Mouse (Mus musculus) intestine, embryonic 16.5 days (tissue): ENCODE results near the gene Ms4a4d. TPM values are rescaled to one million over a fixed set of nuclear protein-coding genes. Genes with fewer than 3 reads are reported as not detected.
"Not testable (repeated sequence)": the region's sequence is repeated elsewhere in the genome, so short reads cannot be mapped to it uniquely, and the experiment has no call there.

Experiments
- ATAC-seq: fragments of 200-750 bp; cut with Nextera tagmentation; 2 replicates; pipeline ENCODE4 v1.8.0; 2017; ENCODE audit warnings: moderate TSS enrichment, moderate library complexity
- H3K27ac ChIP-seq: fragments of 300-500 bp; sonication (generic); 2 replicates; pipeline ENCODE4 v1.5.1; 2014; ENCODE audit warnings: mild to moderate bottlenecking, low read length
- H3K27me3 ChIP-seq: fragments of 300-500 bp; sonication (generic); replicated peaks from 2 replicates; pipeline ENCODE4 v1.6.1; 2014; ENCODE audit warnings: low read length, control low read depth, mixed read lengths; ENCODE audit not compliant: control insufficient read depth, insufficient read depth
- H3K36me3 ChIP-seq: fragments of 300-500 bp; sonication (generic); 2 replicates; pipeline ENCODE4 v1.6.1; 2014; ENCODE audit warnings: low read length, control low read depth; ENCODE audit not compliant: control insufficient read depth, insufficient read depth
- H3K4me1 ChIP-seq: fragments of 300-500 bp; sonication (generic); 2 replicates; pipeline ENCODE4 v1.6.1; 2014; ENCODE audit warnings: low read length, control low read depth, mixed read lengths; ENCODE audit not compliant: control insufficient read depth, insufficient read depth
- H3K4me2 ChIP-seq: fragments of 300-500 bp; sonication (generic); 2 replicates; pipeline ENCODE4 v1.6.1; 2014; ENCODE audit warnings: low read depth, low read length, control low read depth
- H3K4me3 ChIP-seq: fragments of 300-500 bp; sonication (generic); 2 replicates; pipeline ENCODE4 v1.5.1; 2014; ENCODE audit warnings: mild to moderate bottlenecking, low read length
- H3K9ac ChIP-seq: fragments of 300-500 bp; sonication (generic); 2 replicates; pipeline ENCODE4 v1.6.1; 2014; ENCODE audit warnings: low read depth, low read length
- H3K9me3 ChIP-seq: fragments of 300-500 bp; sonication (generic); 2 replicates; pipeline ENCODE4 v1.6.1; 2016; ENCODE audit warnings: low read length, control low read depth; ENCODE audit not compliant: control insufficient read depth
- WGBS: fragments of 180-500 bp; shearing (Covaris S2); extraction: QIAGEN DNeasy Blood & Tissue Kit; methylation state at CpG from one replicate; pipeline ENCODE4 v1.1.7; 2014; 5-methylcytosine and 5-hydroxymethylcytosine counted together
- polyA plus RNA-seq: library from polyadenylated mRNA; unstranded; fragments of >200 nt; fragmentation: Nextera tagmentation; extraction: Ambion mirVana; gene quantifications from 2 replicates; pipeline ENCODE4 v1.2.1, GENCODE M21; 2015

The Ms4a4d gene
- polyA plus RNA-seq = 4.0 and 4.3 TPM in 2 replicates

GRCm38 (mm10) chr19:11536593-11536992, at the start of gene Ms4a4d:
Gene Ms4a4d (plus strand): TSS chr19:11536801.
- H3K27me3 ChIP-seq = no peaks in the 10 kb centered on the region
- no peak within 1 kb of the TSS for H3K4me2 ChIP-seq
- 13% methylated on average over 7 of the region's 7 CpGs for WGBS
- no peaks in the 10 kb centered on the region for H3K36me3 ChIP-seq
- H3K4me3 ChIP-seq = no peak within 1 kb of the TSS
- H3K9me3 ChIP-seq = no peaks in the 10 kb centered on the region
- no peak within 1 kb of the TSS for H3K27ac ChIP-seq
- H3K4me1 ChIP-seq = no peaks in the 10 kb centered on the region
- ATAC-seq = no peak
- no peak within 1 kb of the TSS for H3K9ac ChIP-seq

GRCm38 (mm10) chr19:11491406-11492189, 45.0 kb upstream of the Ms4a4d start:
- Histone ChIP-seq H3K9ac (no peak overlapping the region), H3K27ac (no peak overlapping the region), H3K4me2 (no peak overlapping the region), H3K4me1 (no peaks in the 10 kb centered on the region), H3K36me3 (no peaks in the 10 kb centered on the region), H3K4me3 (no peak overlapping the region), H3K27me3 (no peaks in the 10 kb centered on the region), H3K9me3 (no peaks in the 10 kb centered on the region)
- ATAC-seq = no peak
- 71% methylated on average over 4 of the region's 4 CpGs for WGBS

- H3K9ac ChIP-seq = no peak overlapping the region
- H3K27ac ChIP-seq = no peak overlapping the region
- no peak overlapping the region for H3K4me3 ChIP-seq
- 86% methylated on average over 1 of the region's 1 CpGs for WGBS
- H3K27me3 ChIP-seq = no peaks in the 10 kb centered on the region
- H3K9me3 ChIP-seq = no peaks in the 10 kb centered on the region
- H3K4me1 ChIP-seq = no peaks in the 10 kb centered on the region
- no peak for ATAC-seq
- H3K4me2 ChIP-seq = no peak overlapping the region
- H3K36me3 ChIP-seq = no peaks in the 10 kb centered on the region
These were observed 43.9 kb upstream of the Ms4a4d start for GRCm38 (mm10) chr19:11492671-11493070.

- WGBS = 54% methylated on average over 3 of the region's 3 CpGs
- no peaks in the 10 kb centered on the region for H3K36me3 ChIP-seq
- H3K27ac ChIP-seq = no peak overlapping the region
- no peaks in the 10 kb centered on the region for H3K4me1 ChIP-seq
- H3K9ac ChIP-seq = no peak overlapping the region
- H3K27me3 ChIP-seq = no peaks in the 10 kb centered on the region
- no peak for ATAC-seq
- H3K4me3 ChIP-seq = no peak overlapping the region
- no peaks in the 10 kb centered on the region for H3K9me3 ChIP-seq
- no peak overlapping the region for H3K4me2 ChIP-seq
These were observed 42.1 kb upstream of the Ms4a4d start for GRCm38 (mm10) chr19:11494519-11494918.

- H3K36me3 ChIP-seq = no peaks in the 10 kb centered on the region
- H3K27ac ChIP-seq = no peak overlapping the region
- no peaks in the 10 kb centered on the region for H3K4me1 ChIP-seq
- 78% methylated on average over 6 of the region's 6 CpGs for WGBS
- no peak overlapping the region for H3K9ac ChIP-seq
- H3K4me3 ChIP-seq = no peak overlapping the region
- H3K9me3 ChIP-seq = no peaks in the 10 kb centered on the region
- no peaks in the 10 kb centered on the region for H3K27me3 ChIP-seq
- no peak overlapping the region for H3K4me2 ChIP-seq
- no peak for ATAC-seq
These were observed 40.2 kb upstream of the Ms4a4d start for GRCm38 (mm10) chr19:11496361-11496760.

GRCm38 (mm10) chr19:11497300-11497699, 39.3 kb upstream of the Ms4a4d start:
- H3K36me3 ChIP-seq, H3K27me3 ChIP-seq, H3K4me1 ChIP-seq, H3K9me3 ChIP-seq, H3K9ac ChIP-seq, ATAC-seq, H3K4me2 ChIP-seq, H3K4me3 ChIP-seq, H3K27ac ChIP-seq: not testable (repeated sequence)
- WGBS = 70% methylated on average over 1 of the region's 1 CpGs

- Histone ChIP-seq H3K4me3 (no peak overlapping the region), H3K36me3 (no peaks in the 10 kb centered on the region), H3K4me2 (no peak overlapping the region), H3K9ac (no peak overlapping the region), H3K27me3 (no peaks in the 10 kb centered on the region), H3K27ac (no peak overlapping the region), H3K4me1 (no peaks in the 10 kb centered on the region), H3K9me3 (no peaks in the 10 kb centered on the region)
- no peak for ATAC-seq
- 84% methylated on average over 1 of the region's 1 CpGs for WGBS
These were observed 35.8 kb upstream of the Ms4a4d start for GRCm38 (mm10) chr19:11500796-11501195.

GRCm38 (mm10) chr19:11501326-11501725, 35.3 kb upstream of the Ms4a4d start:
- no peak for ATAC-seq

GRCm38 (mm10) chr19:11504857-11505256, 31.7 kb upstream of the Ms4a4d start:
- H3K4me3 ChIP-seq = no peak overlapping the region
- no peak overlapping the region for H3K9ac ChIP-seq
- H3K27ac ChIP-seq = no peak overlapping the region
- H3K4me1 ChIP-seq = no peaks in the 10 kb centered on the region
- 57% methylated on average over 1 of the region's 1 CpGs for WGBS
- H3K9me3 ChIP-seq = no peaks in the 10 kb centered on the region
- no peaks in the 10 kb centered on the region for H3K27me3 ChIP-seq
- H3K36me3 ChIP-seq = no peaks in the 10 kb centered on the region
- no peak for ATAC-seq
- no peak overlapping the region for H3K4me2 ChIP-seq

More at GRCm38 (mm10) chr19:11501326-11501725, 35.3 kb upstream of the Ms4a4d start:
- no peaks in the 10 kb centered on the region for H3K27me3 ChIP-seq
- no peaks in the 10 kb centered on the region for H3K36me3 ChIP-seq
- H3K4me3 ChIP-seq = no peak overlapping the region
- H3K9ac ChIP-seq = no peak overlapping the region
- H3K27ac ChIP-seq = no peak overlapping the region
- no peaks in the 10 kb centered on the region for H3K4me1 ChIP-seq
- H3K9me3 ChIP-seq = no peaks in the 10 kb centered on the region
- no peak overlapping the region for H3K4me2 ChIP-seq
- 86% methylated on average over 4 of the region's 4 CpGs for WGBS

- Histone ChIP-seq H3K4me1 (no peaks in the 10 kb centered on the region), H3K36me3 (no peaks in the 10 kb centered on the region), H3K27me3 (no peaks in the 10 kb centered on the region), H3K4me3 (no peak overlapping the region), H3K27ac (no peak overlapping the region), H3K4me2 (no peak overlapping the region), H3K9ac (no peak overlapping the region), H3K9me3 (no peaks in the 10 kb centered on the region)
- 52% methylated on average over 1 of the region's 1 CpGs for WGBS
- no peak for ATAC-seq
These were observed 23.1 kb upstream of the Ms4a4d start for GRCm38 (mm10) chr19:11513458-11513857.
